Mouse (Mus musculus) heart, postnatal 0 days (tissue): ENCODE results near the gene Mtmr14.

ENCODE experiments used
- CTCF ChIP-seq: IDR thresholded peaks from 2 replicates; pipeline ENCODE4 v1.5.1; 2016; ENCODE audit warnings: antibody characterized with exemption, control low read depth, low read depth
- EP300 ChIP-seq: IDR thresholded peaks from 2 replicates; pipeline ENCODE4 v1.6.1; 2016; ENCODE audit warnings: antibody characterized with exemption, low read depth

DNA sequence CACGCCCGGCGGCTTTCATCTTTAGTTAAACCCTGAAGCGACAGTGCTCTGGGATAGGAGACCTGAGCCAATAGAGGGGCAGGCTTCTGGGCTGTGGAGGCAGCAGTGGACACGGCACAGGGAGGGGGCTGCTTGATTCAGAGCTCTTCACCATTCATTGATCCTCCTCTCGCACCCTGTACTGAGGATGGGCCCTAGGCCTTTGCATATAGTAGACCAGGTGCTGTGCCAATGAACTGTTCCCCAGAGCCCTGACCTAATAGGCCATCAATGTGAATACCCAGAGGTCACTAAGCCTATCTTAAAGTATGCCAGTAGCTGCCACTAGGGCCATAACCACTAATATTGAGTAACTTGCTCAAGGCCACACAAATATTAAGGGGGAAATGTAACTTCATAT is 44.0 kb downstream of the Mtmr14 start:
- TF ChIP-seq CTCF (no peak), EP300 (no peak)
